Mouse (Mus musculus) urinary bladder, postnatal 25 days (tissue): ENCODE measurements around the gene Pfn3.

Source experiments
- DNase-seq: peaks from one replicate; pipeline ENCODE4 v3.0.0; 2022; ENCODE audit warnings: low spot score

Pfn3 gene

GRCm38 (mm10) chr13:55398088-55398487, 16.9 kb downstream of the Pfn3 start, which contains the start of gene Slc34a1:
Gene Slc34a1, plus strand, starts transcription at chr13:55398187.
- no peak for DNase-seq

GRCm38 (mm10) chr13:55392933-55393332, 22.1 kb downstream of the Pfn3 start:
- no peak for DNase-seq

GRCm38 (mm10) chr13:55391626-55392029, 23.4 kb downstream of the Pfn3 start:
- DNase-seq: no peak

- DNase-seq: no peak
These were observed 24.4 kb downstream of the Pfn3 start for GRCm38 (mm10) chr13:55390644-55391043.

- DNase-seq: no peak
These were observed 33.2 kb downstream of the Pfn3 start for GRCm38 (mm10) chr13:55381790-55382189.

GRCm38 (mm10) chr13:55378907-55379580, 36.0 kb downstream of the Pfn3 start:
- no peak for DNase-seq

- no peak for DNase-seq
These were observed 39.2 kb downstream of the Pfn3 start for GRCm38 (mm10) chr13:55375877-55376276.

GRCm38 (mm10) chr13:55374206-55374924, 40.7 kb downstream of the Pfn3 start:
- no peak for DNase-seq

- no peak for DNase-seq
These were observed 43.3 kb downstream of the Pfn3 start for GRCm38 (mm10) chr13:55371740-55372139.

- no peak for DNase-seq
These were observed 43.9 kb downstream of the Pfn3 start for GRCm38 (mm10) chr13:55371007-55371681.

GRCm38 (mm10) chr13:55370234-55370633, 44.8 kb downstream of the Pfn3 start:
- no peak for DNase-seq

- DNase-seq: no peak
These were observed 45.4 kb downstream of the Pfn3 start, which contains the start of gene Rgs14 for GRCm38 (mm10) chr13:55369531-55370114. Gene Rgs14, plus strand, starts transcription at chr13:55369732.

GRCm38 (mm10) chr13:55368401-55368800, 46.6 kb downstream of the Pfn3 start:
- no peak for DNase-seq
